Mouse (Mus musculus) limb, embryonic 13.5 days (tissue): ENCODE results near the gene Fam172a. TPM values are rescaled to one million over a fixed set of nuclear protein-coding genes. Genes with fewer than 3 reads are reported as not detected.
"Not testable (repeated sequence)": the region's sequence is repeated elsewhere in the genome, so short reads cannot be mapped to it uniquely, and the experiment has no call there.

Source experiments
- ATAC-seq: fragments of 200-750 bp; cut with Nextera tagmentation; 2 replicates; pipeline ENCODE4 v1.8.0; 2017; ENCODE audit warnings: low read depth, moderate number of reproducible peaks, moderate TSS enrichment; ENCODE audit not compliant: low FRiP score
- H3K27ac ChIP-seq: fragments of 300-500 bp; sonication (generic); 2 replicates; pipeline ENCODE4 v1.5.1; 2015; ENCODE audit warnings: inconsistent platforms, mild to moderate bottlenecking, moderate library complexity
- H3K27me3 ChIP-seq: fragments of 300-500 bp; sonication (generic); 2 replicates; pipeline ENCODE4 v1.6.1; 2015; ENCODE audit warnings: mild to moderate bottlenecking, inconsistent platforms
- H3K36me3 ChIP-seq: fragments of 300-500 bp; sonication (generic); 2 replicates; pipeline ENCODE4 v1.6.1; 2015; ENCODE audit warnings: inconsistent platforms, mild to moderate bottlenecking, moderate library complexity
- H3K4me1 ChIP-seq: fragments of 300-500 bp; sonication (generic); 2 replicates; pipeline ENCODE4 v1.6.1; 2015; ENCODE audit warnings: inconsistent platforms
- H3K4me2 ChIP-seq: fragments of 300-500 bp; sonication (generic); replicated peaks from 2 replicates; pipeline ENCODE4 v1.6.1; 2015; ENCODE audit warnings: inconsistent platforms, mild to moderate bottlenecking, moderate library complexity
- H3K4me3 ChIP-seq: fragments of 300-500 bp; sonication (generic); 2 replicates; pipeline ENCODE4 v1.5.1; 2015; ENCODE audit warnings: moderate library complexity, mild to moderate bottlenecking, inconsistent platforms
- H3K9ac ChIP-seq: fragments of 300-500 bp; sonication (generic); 2 replicates; pipeline ENCODE4 v1.6.1; 2015; ENCODE audit warnings: mild to moderate bottlenecking, inconsistent platforms
- H3K9me3 ChIP-seq: fragments of 300-500 bp; sonication (generic); 2 replicates; pipeline ENCODE4 v1.6.1; 2016; ENCODE audit warnings: inconsistent platforms
- whole genome bisulfite sequencing: fragments of 180-500 bp; shearing (Covaris S2); methylation state at CpG from one replicate; pipeline ENCODE4 v1.1.7; 2015; 5-methylcytosine and 5-hydroxymethylcytosine counted together
- polyA plus RNA-seq: library from polyadenylated mRNA; unstranded; fragments of >200 nt; fragmentation: Nextera tagmentation; extraction: Ambion mirVana; gene quantifications from 2 replicates; pipeline ENCODE4 v1.2.1, GENCODE M21; 2015

The Fam172a gene
- polyA plus RNA-seq: 32.5 and 35.9 TPM in 2 replicates

DNA sequence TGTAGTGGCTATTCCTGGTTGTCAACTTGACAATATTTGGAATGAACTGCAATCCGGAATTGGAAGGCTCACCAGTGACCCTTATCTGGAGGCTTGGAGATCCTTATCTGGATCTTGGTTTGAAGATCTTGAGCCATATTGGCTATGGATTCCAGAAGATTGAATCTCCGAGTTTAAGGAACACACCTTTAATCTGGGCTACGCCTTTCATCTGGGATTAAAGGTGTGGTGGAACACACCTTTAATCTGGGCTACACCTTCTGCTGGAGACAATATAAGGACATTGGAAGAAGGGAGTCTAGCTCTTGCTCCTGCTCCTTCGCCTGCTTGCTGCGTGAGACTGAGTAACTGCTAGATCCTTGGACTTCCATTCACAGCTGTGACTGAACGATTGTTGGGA, at the start of gene Fam172a:
TSS of gene Fam172a (plus strand) at position 301 of the 400 bp plus-strand sequence.
- not testable (repeated sequence) for H3K4me2 ChIP-seq, H3K9me3 ChIP-seq, H3K4me3 ChIP-seq, H3K9ac ChIP-seq, ATAC-seq, H3K36me3 ChIP-seq, H3K27me3 ChIP-seq, H3K4me1 ChIP-seq, H3K27ac ChIP-seq
- no CpG with 5 or more reads among the region's 6 CpGs for WGBS

DNA sequence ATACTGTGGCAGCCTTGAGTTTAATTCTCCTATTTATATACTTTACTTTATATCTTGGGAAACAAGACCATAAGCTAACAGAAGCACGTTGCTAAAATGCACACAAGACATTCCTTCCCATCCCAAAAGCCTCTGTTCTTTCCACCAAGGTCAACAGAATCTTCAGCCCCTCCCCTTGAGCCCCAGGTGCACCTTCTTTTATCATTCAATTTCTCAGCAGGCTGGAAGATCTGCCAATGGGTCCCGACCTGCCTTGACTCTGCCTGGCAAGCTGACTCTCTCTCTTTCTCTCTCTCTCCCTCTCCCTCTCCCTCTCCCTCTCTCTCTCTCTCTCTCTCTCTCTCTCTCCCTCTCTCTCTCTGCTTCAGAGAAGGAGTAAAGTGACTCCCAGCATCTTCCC, 13.2 kb upstream of the Fam172a start:
- no peaks in the 10 kb centered on the region for H3K36me3 ChIP-seq
- WGBS: 28% methylated on average over 2 of the region's 2 CpGs
- no peak for ATAC-seq
- H3K4me2 ChIP-seq: no peak overlapping the region
- H3K9ac ChIP-seq: no peak overlapping the region
- H3K27ac ChIP-seq: no peak overlapping the region
- H3K27me3 ChIP-seq: no peaks in the 10 kb centered on the region
- no peak overlapping the region for H3K4me3 ChIP-seq
- H3K4me1 ChIP-seq: no peaks in the 10 kb centered on the region
- H3K9me3 ChIP-seq: no peaks in the 10 kb centered on the region

DNA sequence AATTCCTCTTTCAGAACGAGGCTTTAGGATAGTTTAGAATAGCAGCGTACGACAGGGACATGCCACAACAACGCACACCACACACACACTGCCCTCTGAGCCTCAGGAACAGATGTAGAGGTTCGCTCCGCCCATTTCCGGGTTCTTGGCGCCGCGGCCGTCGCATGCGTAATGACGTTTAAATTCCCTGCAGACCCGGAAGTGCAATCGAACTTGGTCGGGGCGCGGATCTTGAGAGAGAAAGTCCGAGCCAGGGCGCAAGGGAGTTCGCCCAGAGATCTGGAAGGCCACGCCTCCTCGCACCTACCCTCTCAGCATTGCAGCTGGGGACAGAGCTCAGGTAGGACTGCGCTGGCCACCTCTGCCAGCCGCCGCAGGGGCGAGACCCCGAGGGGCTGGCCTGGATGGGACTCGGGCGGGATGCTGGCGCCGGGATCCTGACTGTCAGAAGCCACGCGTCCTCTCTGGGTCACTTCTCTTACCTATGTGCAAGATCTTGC, 6.7 kb downstream of the Fam172a start:
- Histone ChIP-seq H3K9me3 (no peaks in the 10 kb centered on the region), H3K36me3 (no peaks in the 10 kb centered on the region), H3K4me2 (peak overlapping the region; percentile 71), H3K4me1 (peaks cover 11% of the 10 kb centered on the region), H3K9ac (peak overlapping the region; percentile 81), H3K4me3 (peak overlapping the region; percentile 85), H3K27me3 (no peaks in the 10 kb centered on the region), H3K27ac (no peak overlapping the region)
- whole genome bisulfite sequencing: under 1% methylated on average over 35 of the region's 35 CpGs
- ATAC-seq: peak; percentile 98

DNA sequence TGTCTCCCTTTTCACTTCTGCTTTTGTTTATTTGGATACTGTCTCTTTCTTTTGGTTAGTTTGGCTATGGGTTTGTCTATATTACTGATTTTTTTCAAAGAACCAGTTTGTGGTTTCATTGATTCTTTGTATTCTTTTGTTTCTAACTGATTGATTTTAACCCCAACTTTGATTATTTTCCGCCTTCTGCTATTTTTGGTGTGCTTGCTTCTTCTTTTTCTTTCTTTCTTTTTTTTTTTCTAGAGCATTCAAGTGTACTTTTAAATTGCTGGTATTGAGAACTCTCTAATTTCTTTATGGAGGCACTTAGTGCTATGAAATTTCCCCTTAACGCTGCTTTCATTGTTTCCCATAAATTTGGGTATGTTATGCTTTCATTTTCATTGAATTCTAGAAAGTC, 15.7 kb downstream of the Fam172a start:
- Histone ChIP-seq H3K4me1 (no peaks in the 10 kb centered on the region), H3K9ac (no peak overlapping the region), H3K4me3 (no peak overlapping the region), H3K36me3 (no peaks in the 10 kb centered on the region), H3K27me3 (no peaks in the 10 kb centered on the region), H3K4me2 (no peak overlapping the region), H3K9me3 (no peaks in the 10 kb centered on the region), H3K27ac (no peak overlapping the region)
- no peak for ATAC-seq
- WGBS: 82% methylated on average over 2 of the region's 2 CpGs

DNA sequence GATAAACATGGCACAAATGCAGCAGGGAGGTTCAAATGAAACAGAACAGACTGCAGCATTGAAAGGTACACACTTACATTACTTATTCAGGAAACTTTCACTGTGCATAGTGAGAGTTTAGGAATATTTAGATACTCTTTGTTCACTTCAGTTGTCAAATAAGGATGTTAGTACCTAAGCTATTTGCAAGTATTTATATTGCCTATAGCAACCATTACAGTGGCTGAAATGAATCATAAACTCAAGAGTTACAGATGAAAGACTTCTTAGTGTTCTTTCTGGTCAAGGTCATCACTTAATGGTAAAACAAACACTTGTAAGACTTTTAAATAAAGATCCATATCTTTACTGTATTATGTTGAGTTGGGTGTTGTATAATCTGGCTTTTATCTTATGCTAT, 41.0 kb downstream of the Fam172a start:
- no peak overlapping the region for H3K4me3 ChIP-seq
- H3K4me1 ChIP-seq: no peaks in the 10 kb centered on the region
- H3K36me3 ChIP-seq: no peaks in the 10 kb centered on the region
- H3K4me2 ChIP-seq: no peak overlapping the region
- ATAC-seq: no peak
- no peaks in the 10 kb centered on the region for H3K9me3 ChIP-seq
- H3K27me3 ChIP-seq: no peaks in the 10 kb centered on the region
- H3K9ac ChIP-seq: no peak overlapping the region
- no peak overlapping the region for H3K27ac ChIP-seq

DNA sequence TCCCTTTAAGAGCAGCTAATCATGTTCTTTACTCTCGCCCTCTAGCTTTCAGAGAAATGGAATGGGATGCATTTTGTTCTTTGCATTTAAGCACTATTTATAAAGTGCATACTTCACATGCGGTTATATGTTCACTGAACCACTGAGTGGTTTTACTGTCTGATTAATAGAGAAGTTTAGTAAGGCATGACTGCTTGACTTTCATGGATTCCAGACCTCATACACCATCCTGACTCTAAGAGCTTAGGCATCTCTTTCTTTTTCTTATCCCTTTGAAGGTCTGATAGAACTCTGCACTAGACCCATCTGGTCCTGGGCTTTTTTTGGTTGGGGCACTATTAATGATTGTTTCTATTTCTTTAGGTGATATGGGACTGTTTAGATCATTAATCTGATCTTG, 75.8 kb downstream of the Fam172a start:
- no peak overlapping the region for H3K9ac ChIP-seq
- H3K4me2 ChIP-seq: no peak overlapping the region
- no peak overlapping the region for H3K4me3 ChIP-seq
- ATAC-seq: no peak
- H3K4me1 ChIP-seq: no peaks in the 10 kb centered on the region
- 70% methylated on average over 2 of the region's 2 CpGs for WGBS
- no peak overlapping the region for H3K27ac ChIP-seq
- peaks cover 6% of the 10 kb centered on the region for H3K9me3 ChIP-seq
- no peaks in the 10 kb centered on the region for H3K27me3 ChIP-seq
- peaks cover 4% of the 10 kb centered on the region; the same call in 1 of the 2 replicates for H3K36me3 ChIP-seq

DNA sequence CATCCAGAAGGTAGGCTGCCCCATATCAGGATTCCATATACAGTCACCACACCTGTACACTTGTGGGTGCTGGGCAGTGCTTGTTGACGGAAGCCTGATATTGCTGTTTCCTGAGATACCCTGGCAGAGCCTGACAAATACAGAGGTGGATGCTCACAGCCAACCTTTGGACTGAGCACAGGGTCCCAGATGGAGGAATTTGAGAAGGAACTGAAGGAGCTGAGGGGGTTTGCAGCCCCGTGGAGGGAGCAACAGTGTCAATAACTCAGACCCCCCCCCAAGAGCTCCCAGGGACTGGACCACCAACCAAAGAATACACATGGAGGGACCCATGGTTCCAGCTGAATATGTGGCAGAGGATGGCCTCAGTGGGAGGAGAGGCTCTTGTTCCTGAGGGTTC, 105.5 kb downstream of the Fam172a start:
- ATAC-seq, H3K4me3 ChIP-seq, H3K27me3 ChIP-seq, H3K9me3 ChIP-seq, H3K4me2 ChIP-seq, H3K27ac ChIP-seq, H3K4me1 ChIP-seq, H3K36me3 ChIP-seq, H3K9ac ChIP-seq: not testable (repeated sequence)
- 92% methylated on average over 2 of the region's 2 CpGs for WGBS

DNA sequence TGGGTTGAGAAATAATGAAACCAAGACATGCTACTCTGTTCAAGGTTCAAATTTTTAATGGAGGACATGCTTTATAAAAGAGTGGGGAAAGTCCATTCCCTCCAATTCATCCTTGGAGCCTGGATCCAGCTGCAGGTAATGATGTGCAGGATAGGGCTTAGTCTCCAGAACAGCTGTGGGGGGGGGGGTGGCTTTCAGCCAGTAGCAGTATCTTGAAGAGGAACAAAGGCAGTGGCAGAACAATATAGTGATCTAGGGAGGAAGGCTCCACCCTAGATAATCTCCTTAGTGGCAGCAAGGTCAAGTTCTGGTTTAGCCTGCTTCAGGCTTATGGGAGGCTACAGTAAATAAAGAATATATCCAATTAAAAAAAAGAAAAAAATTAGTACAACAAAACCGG, 108.6 kb downstream of the Fam172a start:
- WGBS: 78% methylated on average over 1 of the region's 1 CpGs
- Histone ChIP-seq H3K4me3 (no peak overlapping the region), H3K9ac (no peak overlapping the region), H3K27me3 (no peaks in the 10 kb centered on the region), H3K9me3 (no peaks in the 10 kb centered on the region), H3K4me2 (no peak overlapping the region), H3K4me1 (no peaks in the 10 kb centered on the region), H3K27ac (no peak overlapping the region), H3K36me3 (peaks cover 9% of the 10 kb centered on the region)
- no peak for ATAC-seq

DNA sequence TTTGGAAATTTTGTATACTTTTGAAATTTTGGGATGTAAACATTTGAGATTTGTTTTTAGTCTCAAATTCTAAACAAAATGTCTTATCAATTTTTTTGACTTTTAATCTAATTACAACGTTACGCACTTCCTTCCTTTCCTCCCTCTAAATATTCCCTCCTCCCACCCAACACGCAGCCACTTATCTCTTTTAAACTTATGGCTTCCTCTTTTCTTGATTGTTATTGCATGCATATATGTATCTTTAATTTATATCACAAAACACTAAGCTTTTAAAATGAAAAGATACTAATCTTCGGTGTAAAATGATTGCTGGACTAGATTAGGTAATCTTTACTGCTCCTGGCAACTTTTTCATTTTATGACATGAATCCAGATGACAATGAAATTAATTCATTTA, 124.3 kb downstream of the Fam172a start:
- 91% methylated on average over 4 of the region's 4 CpGs for WGBS

DNA sequence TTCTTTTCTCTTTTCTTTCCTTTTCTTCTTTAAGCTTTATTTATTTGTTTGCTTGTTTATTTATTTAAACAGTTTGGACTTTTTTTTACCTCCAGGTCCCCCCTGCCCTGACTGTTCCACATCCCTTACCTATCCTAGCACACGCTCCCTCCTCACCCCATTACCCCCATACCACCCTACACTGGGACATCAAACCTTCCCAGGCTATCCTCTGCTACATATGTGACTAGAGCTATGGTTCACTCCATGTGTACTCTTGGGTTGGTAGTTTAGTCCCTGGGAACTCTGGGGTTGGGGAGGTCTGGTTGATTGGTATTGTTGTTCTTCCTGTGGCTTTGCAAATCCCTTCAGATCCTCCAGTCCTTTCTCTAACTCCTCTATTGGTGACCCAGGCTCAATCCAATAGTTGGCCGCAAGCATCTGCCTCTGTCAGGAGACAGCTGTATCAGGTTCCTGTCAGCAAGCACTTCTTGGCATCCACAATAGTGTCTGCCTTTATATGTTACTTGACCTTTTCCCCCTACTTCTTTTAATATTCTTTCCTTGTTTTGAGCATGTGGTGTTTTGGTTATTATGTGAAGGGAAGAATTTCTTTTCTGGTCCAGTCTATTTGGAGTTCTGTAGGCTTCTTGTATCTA, 141.3 kb downstream of the Fam172a start:
- no peak overlapping the region for H3K27ac ChIP-seq
- 85% methylated on average over 2 of the region's 2 CpGs for WGBS

More for the DNA sequence above, 124.3 kb downstream of the Fam172a start:
- Histone ChIP-seq H3K4me3 (no peak overlapping the region), H3K9me3 (no peaks in the 10 kb centered on the region), H3K27me3 (no peaks in the 10 kb centered on the region), H3K4me2 (no peak overlapping the region), H3K4me1 (no peaks in the 10 kb centered on the region), H3K36me3 (no peaks in the 10 kb centered on the region), H3K9ac (no peak overlapping the region), H3K27ac (no peak overlapping the region)
- ATAC-seq: no peak

DNA sequence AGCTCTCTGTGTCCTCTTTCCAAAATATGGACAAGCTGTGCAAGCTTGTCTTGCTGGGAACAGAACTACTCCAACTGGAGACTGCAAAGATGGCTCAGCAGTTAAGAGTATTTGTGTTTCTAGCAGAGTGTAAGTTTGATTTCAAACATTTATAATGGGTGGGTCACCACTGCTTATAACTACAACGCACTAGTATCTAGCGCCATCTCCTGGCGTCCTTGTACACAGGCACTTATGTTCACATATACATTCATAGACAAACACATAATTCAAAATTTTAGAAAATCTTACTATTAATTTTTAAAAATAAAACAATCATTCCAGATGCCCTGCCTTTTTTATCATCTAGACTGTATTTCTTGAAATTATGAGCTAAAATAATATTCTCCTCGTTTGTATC, 147.0 kb downstream of the Fam172a start:
- Histone ChIP-seq H3K36me3 (no peaks in the 10 kb centered on the region), H3K4me3 (no peak overlapping the region), H3K27me3 (no peaks in the 10 kb centered on the region), H3K4me1 (no peaks in the 10 kb centered on the region), H3K9ac (no peak overlapping the region), H3K4me2 (no peak overlapping the region), H3K27ac (no peak overlapping the region), H3K9me3 (no peaks in the 10 kb centered on the region; the same call in 1 of the 2 replicates)
- no peak for ATAC-seq
- 80% methylated on average over 4 of the region's 4 CpGs for WGBS

More for the DNA sequence above, 141.3 kb downstream of the Fam172a start:
- H3K4me1 ChIP-seq: no peaks in the 10 kb centered on the region
- no peak overlapping the region for H3K4me2 ChIP-seq
- no peak for ATAC-seq
- no peaks in the 10 kb centered on the region for H3K27me3 ChIP-seq
- no peaks in the 10 kb centered on the region for H3K36me3 ChIP-seq
- no peaks in the 10 kb centered on the region for H3K9me3 ChIP-seq
- no peak overlapping the region for H3K4me3 ChIP-seq
- H3K9ac ChIP-seq: no peak overlapping the region

DNA sequence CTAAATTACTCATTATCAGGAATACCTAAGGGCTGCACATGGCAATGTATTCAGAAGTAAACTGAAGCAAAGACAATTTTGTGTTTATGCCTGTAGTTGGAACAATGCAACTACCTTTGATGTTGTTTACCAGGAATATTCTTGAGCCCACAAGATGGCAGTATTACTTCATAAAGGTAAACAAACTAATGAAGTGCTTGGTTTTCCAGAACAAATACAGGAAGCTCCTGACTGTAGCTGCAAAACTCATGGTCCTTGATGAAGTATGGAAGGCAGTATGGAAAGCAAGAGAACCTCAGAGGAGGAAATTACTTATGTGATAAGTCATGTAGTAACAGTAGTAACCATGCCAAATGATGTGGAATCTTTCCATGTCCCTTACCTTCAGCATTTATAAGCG, 163.0 kb downstream of the Fam172a start:
- ATAC-seq: no peak
- H3K4me3 ChIP-seq: no peak overlapping the region
- WGBS: 94% methylated on average over 1 of the region's 1 CpGs
- H3K27ac ChIP-seq: no peak overlapping the region
- no peaks in the 10 kb centered on the region for H3K4me1 ChIP-seq
- H3K9ac ChIP-seq: no peak overlapping the region
- H3K9me3 ChIP-seq: no peaks in the 10 kb centered on the region
- H3K4me2 ChIP-seq: no peak overlapping the region
- no peaks in the 10 kb centered on the region for H3K27me3 ChIP-seq
- no peaks in the 10 kb centered on the region for H3K36me3 ChIP-seq

DNA sequence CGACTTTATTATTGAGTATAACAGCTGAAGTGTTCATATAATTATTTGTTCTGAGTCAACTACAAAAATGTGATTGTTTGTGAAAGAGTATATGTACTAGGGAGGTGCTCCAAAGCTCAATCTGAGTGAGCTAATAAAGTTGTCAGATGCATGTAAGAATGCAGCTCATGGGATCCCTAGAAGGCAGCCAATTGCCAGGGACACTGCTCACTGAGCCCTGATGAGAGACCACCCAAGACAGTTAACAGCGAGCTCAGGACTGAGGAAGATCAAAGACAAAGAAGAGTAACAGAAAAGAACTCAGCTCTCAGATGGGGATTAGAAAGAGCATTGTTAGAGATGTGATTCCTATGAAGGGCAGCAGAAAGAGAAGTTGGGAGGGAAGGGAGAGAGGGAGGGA, 166.5 kb downstream of the Fam172a start:
- Histone ChIP-seq H3K27me3 (no peaks in the 10 kb centered on the region), H3K4me2 (no peak overlapping the region), H3K4me1 (no peaks in the 10 kb centered on the region), H3K4me3 (no peak overlapping the region), H3K9me3 (no peaks in the 10 kb centered on the region), H3K9ac (no peak overlapping the region), H3K36me3 (no peaks in the 10 kb centered on the region), H3K27ac (no peak overlapping the region)
- ATAC-seq: no peak
- WGBS: 46% methylated on average over 2 of the region's 2 CpGs
